Mouse (Mus musculus): Measurements from ENCODE around the gene Gas2. TPM values are rescaled to one million over a fixed set of nuclear protein-coding genes. Genes with fewer than 3 reads are reported as not detected.

Gene Gas2
- polyA plus RNA-seq, 1 experiment: 25.7 TPM

DNA sequence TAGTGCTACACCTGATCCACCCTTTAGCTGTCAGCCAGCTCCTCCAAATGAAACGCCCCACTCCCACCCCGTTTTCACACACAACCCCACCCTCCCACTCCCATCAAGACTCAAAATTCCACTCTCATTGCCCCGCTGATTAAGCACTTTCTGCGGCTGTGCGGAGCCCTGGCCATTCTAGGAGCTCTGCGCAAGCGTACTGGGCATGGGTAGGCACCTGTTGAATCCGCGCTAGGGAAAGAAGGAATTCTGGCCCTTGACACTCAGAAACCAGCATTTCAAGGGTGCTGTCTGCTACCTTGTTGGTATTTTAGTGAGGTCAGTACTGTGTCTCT lies 144.4 kb downstream of the Gas2 start:
- H3K9me3 ChIP-seq (replicated peaks; ENCODE audit: control insufficient read depth, insufficient read depth, low read length, poor library complexity, severe bottlenecking): no peaks in the 10 kb centered on the region
- TF ChIP-seq EP300 (IDR thresholded peaks at IDR 0.05; ENCODE audit: insufficient read depth, low read depth, low read length): no peak
- no peak for TF ChIP-seq CTCF (IDR thresholded peaks at IDR 0.05; ENCODE audit: low read depth, low read length)
- no peak for TF ChIP-seq POLR2A (IDR thresholded peaks at IDR 0.05; ENCODE audit: insufficient read depth, low read length)
- no peak overlapping the region for H3K27ac ChIP-seq (ENCODE audit: insufficient read depth, low read length)
- no peaks in the 10 kb centered on the region for H3K4me1 ChIP-seq (ENCODE audit: control insufficient read depth, insufficient read depth, low read length)
- H3K4me3 ChIP-seq (ENCODE audit: low read depth, low read length): peak overlapping the region; percentile 60
- H3K9ac ChIP-seq (ENCODE audit: low read depth, poor library complexity, severe bottlenecking): peak overlapping the region; percentile 28; the same call in 1 of the 2 replicates
- no peaks in the 10 kb centered on the region for H3K36me3 ChIP-seq (ENCODE audit: control insufficient read depth, insufficient read depth, low read length, poor library complexity, severe bottlenecking)
- H3K27me3 ChIP-seq (ENCODE audit: control insufficient read depth, insufficient read depth, low read length, poor library complexity, severe bottlenecking): no peaks in the 10 kb centered on the region

DNA sequence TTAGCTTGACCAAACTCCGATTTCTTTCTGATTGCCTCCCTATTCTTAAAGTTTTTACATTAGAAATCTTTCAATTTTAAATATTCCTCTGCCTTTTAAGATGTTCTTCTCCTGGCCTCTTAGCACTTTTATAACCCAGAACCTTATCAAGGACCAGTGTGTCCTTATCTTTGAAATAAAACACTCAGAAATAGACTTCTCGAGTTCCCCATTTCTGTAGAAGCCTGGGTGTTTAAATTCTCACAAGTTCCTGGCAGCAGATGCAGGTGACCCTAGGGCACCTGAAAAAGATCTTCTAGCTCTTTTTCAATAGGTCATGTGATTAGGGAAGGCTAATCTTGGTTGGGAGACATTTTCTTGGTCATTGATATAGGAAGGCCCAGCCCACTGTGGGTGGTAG lies 145.3 kb downstream of the Gas2 start:
- H3K36me3 ChIP-seq (ENCODE audit: control insufficient read depth, insufficient read depth, low read length, poor library complexity, severe bottlenecking): no peaks in the 10 kb centered on the region
- H3K9me3 ChIP-seq (replicated peaks; ENCODE audit: control insufficient read depth, insufficient read depth, low read length, poor library complexity, severe bottlenecking): no peaks in the 10 kb centered on the region
- H3K27ac ChIP-seq (ENCODE audit: insufficient read depth, low read length): no peak overlapping the region
- TF ChIP-seq EP300 (IDR thresholded peaks at IDR 0.05; ENCODE audit: insufficient read depth, low read depth, low read length) (no peak), CTCF (IDR thresholded peaks at IDR 0.05; ENCODE audit: low read depth, low read length) (no peak), POLR2A (IDR thresholded peaks at IDR 0.05; ENCODE audit: insufficient read depth, low read length) (no peak)
- H3K27me3 ChIP-seq (ENCODE audit: control insufficient read depth, insufficient read depth, low read length, poor library complexity, severe bottlenecking): no peaks in the 10 kb centered on the region
- no peak overlapping the region for H3K9ac ChIP-seq (ENCODE audit: low read depth, poor library complexity, severe bottlenecking)
- no peaks in the 10 kb centered on the region for H3K4me1 ChIP-seq (ENCODE audit: control insufficient read depth, insufficient read depth, low read length)
- H3K4me3 ChIP-seq (ENCODE audit: low read depth, low read length): no peak overlapping the region

DNA sequence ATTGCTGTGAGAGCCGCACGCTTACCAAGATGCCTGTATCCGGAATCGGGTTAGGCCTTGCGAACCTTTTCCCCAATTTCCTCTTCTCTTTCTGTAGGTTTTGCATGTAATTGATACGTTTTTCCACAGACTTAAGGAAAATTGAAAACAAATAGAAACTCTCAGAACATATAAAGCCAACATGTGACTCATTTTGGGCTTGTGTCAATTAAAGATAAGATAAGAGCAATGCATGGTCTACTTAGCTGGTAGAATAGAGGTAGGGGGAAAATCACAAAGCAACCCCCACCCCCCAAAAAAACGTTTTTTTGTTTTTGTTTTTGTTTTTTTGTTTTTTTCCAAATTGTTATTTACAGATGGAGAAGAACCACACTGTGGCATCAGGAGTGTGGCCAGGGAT lies 151.6 kb downstream of the Gas2 start:
- H3K27me3 ChIP-seq (ENCODE audit: control insufficient read depth, insufficient read depth, low read length, poor library complexity, severe bottlenecking): no peaks in the 10 kb centered on the region
- no peak overlapping the region for H3K9ac ChIP-seq (ENCODE audit: low read depth, poor library complexity, severe bottlenecking)
- no peak overlapping the region for H3K4me3 ChIP-seq (ENCODE audit: low read depth, low read length)
- no peaks in the 10 kb centered on the region for H3K36me3 ChIP-seq (ENCODE audit: control insufficient read depth, insufficient read depth, low read length, poor library complexity, severe bottlenecking)
- H3K4me1 ChIP-seq (ENCODE audit: control insufficient read depth, insufficient read depth, low read length): no peaks in the 10 kb centered on the region
- H3K9me3 ChIP-seq (replicated peaks; ENCODE audit: control insufficient read depth, insufficient read depth, low read length, poor library complexity, severe bottlenecking): no peaks in the 10 kb centered on the region
- TF ChIP-seq POLR2A (IDR thresholded peaks at IDR 0.05; ENCODE audit: insufficient read depth, low read length) (no peak), CTCF (IDR thresholded peaks at IDR 0.05; ENCODE audit: low read depth, low read length) (no peak), EP300 (IDR thresholded peaks at IDR 0.05; ENCODE audit: insufficient read depth, low read depth, low read length) (no peak)
- H3K27ac ChIP-seq (ENCODE audit: insufficient read depth, low read length): no peak overlapping the region

DNA sequence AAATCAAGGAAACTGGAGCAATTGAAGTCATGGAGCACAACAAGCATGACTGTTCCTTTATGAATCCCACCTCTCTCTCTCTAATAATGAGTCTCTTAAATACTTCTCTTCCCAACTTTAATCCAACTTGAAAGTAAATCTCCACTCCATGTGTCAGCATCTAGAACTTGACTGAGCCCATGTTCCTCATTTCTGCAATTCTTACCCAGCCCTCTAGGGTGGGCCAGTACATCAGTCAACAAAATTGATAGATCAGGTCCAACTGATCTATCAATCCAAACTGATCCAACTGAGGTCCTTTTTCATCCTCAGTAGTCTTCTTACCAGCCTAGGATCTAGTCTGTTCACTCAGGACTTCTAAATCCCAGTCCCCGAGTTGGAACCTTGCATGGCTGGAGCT lies 153.4 kb downstream of the Gas2 start:
- no peaks in the 10 kb centered on the region for H3K4me1 ChIP-seq (ENCODE audit: control insufficient read depth, insufficient read depth, low read length)
- no peaks in the 10 kb centered on the region for H3K9me3 ChIP-seq (replicated peaks; ENCODE audit: control insufficient read depth, insufficient read depth, low read length, poor library complexity, severe bottlenecking)
- TF ChIP-seq POLR2A (IDR thresholded peaks at IDR 0.05; ENCODE audit: insufficient read depth, low read length): no peak
- no peak for TF ChIP-seq EP300 (IDR thresholded peaks at IDR 0.05; ENCODE audit: insufficient read depth, low read depth, low read length)
- no peak for TF ChIP-seq CTCF (IDR thresholded peaks at IDR 0.05; ENCODE audit: low read depth, low read length)
- no peak overlapping the region for H3K4me3 ChIP-seq (ENCODE audit: low read depth, low read length)
- no peaks in the 10 kb centered on the region for H3K36me3 ChIP-seq (ENCODE audit: control insufficient read depth, insufficient read depth, low read length, poor library complexity, severe bottlenecking)
- no peak overlapping the region for H3K27ac ChIP-seq (ENCODE audit: insufficient read depth, low read length)
- H3K27me3 ChIP-seq (ENCODE audit: control insufficient read depth, insufficient read depth, low read length, poor library complexity, severe bottlenecking): no peaks in the 10 kb centered on the region
- no peak overlapping the region for H3K9ac ChIP-seq (ENCODE audit: low read depth, poor library complexity, severe bottlenecking)

DNA sequence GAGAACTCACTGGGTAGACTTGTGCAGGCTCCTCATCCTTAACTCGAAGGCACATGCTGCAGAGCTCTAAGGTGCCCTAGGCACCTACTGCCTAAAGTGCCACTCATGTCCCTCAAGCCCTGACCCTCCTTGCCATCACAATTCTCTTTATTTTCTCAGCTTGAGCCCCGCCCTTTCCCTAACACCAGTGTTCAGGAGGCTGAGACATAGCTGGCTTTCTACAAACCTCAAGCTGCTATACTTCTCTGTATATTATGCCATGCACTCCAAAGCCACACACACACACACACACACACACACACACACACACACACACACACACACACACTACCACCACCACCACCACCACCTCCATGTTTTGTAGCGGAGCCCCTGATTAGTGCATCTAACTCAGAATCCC lies 153.8 kb downstream of the Gas2 start, which contains the start of gene 1700015G11Rik:
TSS of gene 1700015G11Rik (minus strand) at position 101 of the 400 bp plus-strand sequence.
- Histone ChIP-seq H3K4me1 (ENCODE audit: control insufficient read depth, insufficient read depth, low read length) (no peaks in the 10 kb centered on the region), H3K9me3 (replicated peaks; ENCODE audit: control insufficient read depth, insufficient read depth, low read length, poor library complexity, severe bottlenecking) (no peaks in the 10 kb centered on the region), H3K36me3 (ENCODE audit: control insufficient read depth, insufficient read depth, low read length, poor library complexity, severe bottlenecking) (no peaks in the 10 kb centered on the region), H3K4me3 (ENCODE audit: low read depth, low read length) (no peak within 1 kb of the TSS), H3K9ac (ENCODE audit: low read depth, poor library complexity, severe bottlenecking) (no peak within 1 kb of the TSS), H3K27me3 (ENCODE audit: control insufficient read depth, insufficient read depth, low read length, poor library complexity, severe bottlenecking) (no peaks in the 10 kb centered on the region), H3K27ac (ENCODE audit: insufficient read depth, low read length) (no peak within 1 kb of the TSS)
- TF ChIP-seq EP300 (IDR thresholded peaks at IDR 0.05; ENCODE audit: insufficient read depth, low read depth, low read length) (no peak), CTCF (IDR thresholded peaks at IDR 0.05; ENCODE audit: low read depth, low read length) (no peak), POLR2A (IDR thresholded peaks at IDR 0.05; ENCODE audit: insufficient read depth, low read length) (no peak)

DNA sequence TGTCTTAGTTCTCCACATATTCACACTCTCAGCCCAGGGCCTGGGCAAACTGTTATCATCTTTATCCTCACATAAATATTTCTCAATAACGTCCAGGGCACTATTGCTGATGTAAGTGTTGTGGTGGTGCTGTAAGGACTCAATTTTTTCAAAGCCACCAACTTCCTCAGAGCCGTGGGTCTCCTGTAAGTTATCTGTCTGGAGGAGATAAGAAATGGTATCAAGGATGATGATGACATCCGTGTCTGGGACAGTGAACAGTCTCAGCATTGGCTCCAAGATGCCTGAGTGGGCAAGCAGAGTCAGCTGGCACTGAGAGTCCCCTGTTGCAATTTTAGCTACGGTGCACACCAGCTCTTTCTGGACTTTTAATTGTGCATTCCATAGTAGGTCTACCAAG lies 160.2 kb downstream of the Gas2 start:
- H3K27ac ChIP-seq (ENCODE audit: insufficient read depth, low read length): no peak overlapping the region
- H3K9ac ChIP-seq (ENCODE audit: low read depth, poor library complexity, severe bottlenecking): no peak overlapping the region
- no peaks in the 10 kb centered on the region for H3K27me3 ChIP-seq (ENCODE audit: control insufficient read depth, insufficient read depth, low read length, poor library complexity, severe bottlenecking)
- no peaks in the 10 kb centered on the region for H3K9me3 ChIP-seq (replicated peaks; ENCODE audit: control insufficient read depth, insufficient read depth, low read length, poor library complexity, severe bottlenecking)
- no peaks in the 10 kb centered on the region for H3K4me1 ChIP-seq (ENCODE audit: control insufficient read depth, insufficient read depth, low read length)
- H3K36me3 ChIP-seq (ENCODE audit: control insufficient read depth, insufficient read depth, low read length, poor library complexity, severe bottlenecking): no peaks in the 10 kb centered on the region
- H3K4me3 ChIP-seq (ENCODE audit: low read depth, low read length): no peak overlapping the region
- TF ChIP-seq POLR2A (IDR thresholded peaks at IDR 0.05; ENCODE audit: insufficient read depth, low read length): no peak
- no peak for TF ChIP-seq CTCF (IDR thresholded peaks at IDR 0.05; ENCODE audit: low read depth, low read length)
- TF ChIP-seq EP300 (IDR thresholded peaks at IDR 0.05; ENCODE audit: insufficient read depth, low read depth, low read length): no peak
